Mouse (Mus musculus) forebrain, embryonic 13.5 days (tissue): ENCODE measurements at regions not wholly inside any gene's neighbourhood (a gene's known extent, or its start where the extent isn't known, plus 50 kb on each side); places are given as distances from the start of the nearest gene placed in this dataset.

Experiments
- ATAC-seq: fragments of 200-750 bp; cut with Nextera tagmentation; 2 replicates; pipeline ENCODE4 v1.8.0; 2017
- H3K27ac ChIP-seq: fragments of 300-500 bp; sonication (generic); 2 replicates; pipeline ENCODE4 v1.5.1; 2015; ENCODE audit warnings: inconsistent platforms, mild to moderate bottlenecking, moderate library complexity
- H3K27me3 ChIP-seq: fragments of 300-500 bp; sonication (generic); 2 replicates; pipeline ENCODE4 v1.6.1; 2015; ENCODE audit warnings: mild to moderate bottlenecking, inconsistent platforms
- H3K36me3 ChIP-seq: fragments of 300-500 bp; sonication (generic); 2 replicates; pipeline ENCODE4 v1.6.1; 2015; ENCODE audit warnings: mild to moderate bottlenecking, inconsistent platforms; ENCODE audit not compliant: poor library complexity, severe bottlenecking
- H3K4me1 ChIP-seq: fragments of 300-500 bp; sonication (generic); 2 replicates; pipeline ENCODE4 v1.6.1; 2015; ENCODE audit warnings: inconsistent platforms
- H3K4me2 ChIP-seq: fragments of 300-500 bp; sonication (generic); 2 replicates; pipeline ENCODE4 v1.6.1; 2015; ENCODE audit warnings: inconsistent platforms, mild to moderate bottlenecking, moderate library complexity
- H3K4me3 ChIP-seq: fragments of 300-500 bp; sonication (generic); 2 replicates; pipeline ENCODE4 v1.5.1; 2015; ENCODE audit warnings: mild to moderate bottlenecking, inconsistent platforms
- H3K9ac ChIP-seq: fragments of 300-500 bp; sonication (generic); 2 replicates; pipeline ENCODE4 v1.6.1; 2015; ENCODE audit warnings: mild to moderate bottlenecking, inconsistent platforms
- H3K9me3 ChIP-seq: fragments of 300-500 bp; sonication (generic); replicated peaks from 2 replicates; pipeline ENCODE4 v1.6.1; 2016; ENCODE audit warnings: inconsistent platforms
- WGBS: fragments of 180-500 bp; shearing (Covaris S2); methylation state at CpG from one replicate; pipeline ENCODE4 v1.1.7; 2015; 5-methylcytosine and 5-hydroxymethylcytosine counted together

GRCm38 (mm10) chr14:103911280-103911679 is 67.1 kb upstream of the Ednrb start:
- Histone ChIP-seq H3K4me1 (no peaks in the 10 kb centered on the region), H3K27ac (no peak overlapping the region), H3K36me3 (no peaks in the 10 kb centered on the region), H3K9ac (no peak overlapping the region), H3K27me3 (no peaks in the 10 kb centered on the region), H3K4me3 (no peak overlapping the region), H3K9me3 (no peaks in the 10 kb centered on the region), H3K4me2 (no peak overlapping the region)
- 0 out of 2 replicates have a peak, but pooled peaks have one; percentile 41 for ATAC-seq
- WGBS = 74% methylated on average over 1 of the region's 1 CpGs

GRCm38 (mm10) chr14:103906417-103907070 is 62.3 kb upstream of the Ednrb start:
- Histone ChIP-seq H3K36me3 (no peaks in the 10 kb centered on the region), H3K4me1 (no peaks in the 10 kb centered on the region), H3K9ac (no peak overlapping the region)

GRCm38 (mm10) chr14:103900817-103901216 is 56.6 kb upstream of the Ednrb start:
- Histone ChIP-seq H3K36me3 (no peaks in the 10 kb centered on the region), H3K4me1 (peaks cover 14% of the 10 kb centered on the region), H3K9me3 (no peaks in the 10 kb centered on the region), H3K27ac (no peak overlapping the region), H3K4me3 (no peak overlapping the region), H3K4me2 (no peak overlapping the region), H3K27me3 (no peaks in the 10 kb centered on the region), H3K9ac (no peak overlapping the region)
- ATAC-seq = no peak
- 74% methylated on average over 2 of the region's 2 CpGs for WGBS

More at GRCm38 (mm10) chr14:103906417-103907070, 62.3 kb upstream of the Ednrb start:
- no peak overlapping the region for H3K4me2 ChIP-seq
- H3K27me3 ChIP-seq = no peaks in the 10 kb centered on the region
- ATAC-seq = no peak
- WGBS = 33% methylated on average over 2 of the region's 2 CpGs
- no peaks in the 10 kb centered on the region for H3K9me3 ChIP-seq
- no peak overlapping the region for H3K27ac ChIP-seq
- H3K4me3 ChIP-seq = no peak overlapping the region

- Histone ChIP-seq H3K9me3 (no peaks in the 10 kb centered on the region), H3K4me3 (peak overlapping the region; percentile 34), H3K4me1 (peaks cover 14% of the 10 kb centered on the region), H3K4me2 (peak overlapping the region; percentile 62), H3K9ac (peak overlapping the region; percentile 46), H3K27me3 (no peaks in the 10 kb centered on the region), H3K36me3 (no peaks in the 10 kb centered on the region), H3K27ac (peak overlapping the region; percentile 36)
- 6% methylated on average over 22 of the region's 22 CpGs for WGBS
- peak; percentile 85 for ATAC-seq
Measured at GRCm38 (mm10) chr14:103899111-103899814, 55.1 kb upstream of the Ednrb start.

GRCm38 (mm10) chr14:103898689-103899088 is 54.5 kb upstream of the Ednrb start:
- Histone ChIP-seq H3K4me1 (peaks cover 14% of the 10 kb centered on the region), H3K4me3 (peak overlapping the region; percentile 34), H3K9me3 (no peaks in the 10 kb centered on the region), H3K27me3 (no peaks in the 10 kb centered on the region), H3K36me3 (no peaks in the 10 kb centered on the region), H3K4me2 (peak overlapping the region; percentile 62), H3K27ac (peak overlapping the region; percentile 36; the same call in 1 of the 2 replicates), H3K9ac (peak overlapping the region; percentile 46; the same call in 1 of the 2 replicates)
- 4% methylated on average over 9 of the region's 9 CpGs for WGBS
- ATAC-seq = peak; percentile 73; the same call in 1 of the 2 replicates

GRCm38 (mm10) chr14:103895261-103895660 is 51.1 kb upstream of the Ednrb start:
- Histone ChIP-seq H3K9me3 (no peaks in the 10 kb centered on the region), H3K9ac (no peak overlapping the region), H3K4me2 (no peak overlapping the region), H3K27ac (no peak overlapping the region), H3K4me3 (no peak overlapping the region), H3K27me3 (no peaks in the 10 kb centered on the region), H3K36me3 (no peaks in the 10 kb centered on the region), H3K4me1 (peaks cover 14% of the 10 kb centered on the region)
- ATAC-seq = no peak
- WGBS = 94% methylated on average over 7 of the region's 7 CpGs
